Mouse (Mus musculus) lung, embryonic 16.5 days (tissue): ENCODE measurements around the gene D11Wsu47e. TPM values are rescaled to one million over a fixed set of nuclear protein-coding genes. Genes with fewer than 3 reads are reported as not detected.
"Not testable (repeated sequence)": the region's sequence is repeated elsewhere in the genome, so short reads cannot be mapped to it uniquely, and the experiment has no call there.

Source experiments
- ATAC-seq: fragments of 200-750 bp; cut with Nextera tagmentation; 2 replicates; pipeline ENCODE4 v1.8.0; 2017; ENCODE audit warnings: low read depth, mild to moderate bottlenecking, moderate library complexity
- H3K27ac ChIP-seq: fragments of 300-500 bp; sonication (generic); 2 replicates; pipeline ENCODE4 v1.5.1; 2014; ENCODE audit warnings: mild to moderate bottlenecking, control low read depth, low read length
- H3K27me3 ChIP-seq: fragments of 300-500 bp; sonication (generic); 2 replicates; pipeline ENCODE4 v1.6.1; 2014; ENCODE audit warnings: low read depth, low read length, mixed read lengths; ENCODE audit not compliant: control insufficient read depth, insufficient read depth
- H3K36me3 ChIP-seq: fragments of 300-500 bp; sonication (generic); 2 replicates; pipeline ENCODE4 v1.6.1; 2014; ENCODE audit warnings: low read length; ENCODE audit not compliant: control insufficient read depth, insufficient read depth
- H3K4me1 ChIP-seq: fragments of 300-500 bp; sonication (generic); replicated peaks from 2 replicates; pipeline ENCODE4 v1.6.1; 2014; ENCODE audit warnings: low read length, mixed read lengths; ENCODE audit not compliant: control insufficient read depth, insufficient read depth
- H3K4me2 ChIP-seq: fragments of 300-500 bp; sonication (generic); 2 replicates; pipeline ENCODE4 v1.6.1; 2014; ENCODE audit warnings: low read depth, low read length, control low read depth
- H3K4me3 ChIP-seq: fragments of 300-500 bp; sonication (generic); 2 replicates; pipeline ENCODE4 v1.5.1; 2014; ENCODE audit warnings: mild to moderate bottlenecking, low read length, control low read depth
- H3K9ac ChIP-seq: fragments of 300-500 bp; sonication (generic); 2 replicates; pipeline ENCODE4 v1.6.1; 2014; ENCODE audit warnings: low read length, control low read depth
- H3K9me3 ChIP-seq: fragments of 300-500 bp; sonication (generic); 2 replicates; pipeline ENCODE4 v1.6.1; 2016; ENCODE audit warnings: low read length; ENCODE audit not compliant: control insufficient read depth
- WGBS: fragments of 180-500 bp; shearing (Covaris S2); extraction: QIAGEN DNeasy Blood & Tissue Kit; methylation state at CpG from one replicate; pipeline ENCODE4 v1.1.7; 2014; 5-methylcytosine and 5-hydroxymethylcytosine counted together
- polyA plus RNA-seq: library from polyadenylated mRNA; unstranded; fragments of >200 nt; fragmentation: Nextera tagmentation; extraction: Ambion mirVana; gene quantifications from 2 replicates; pipeline ENCODE4 v1.2.1, GENCODE M21; 2015

Gene D11Wsu47e
- polyA plus RNA-seq, 1 experiment from 2014 or later = 15.4 TPM

DNA sequence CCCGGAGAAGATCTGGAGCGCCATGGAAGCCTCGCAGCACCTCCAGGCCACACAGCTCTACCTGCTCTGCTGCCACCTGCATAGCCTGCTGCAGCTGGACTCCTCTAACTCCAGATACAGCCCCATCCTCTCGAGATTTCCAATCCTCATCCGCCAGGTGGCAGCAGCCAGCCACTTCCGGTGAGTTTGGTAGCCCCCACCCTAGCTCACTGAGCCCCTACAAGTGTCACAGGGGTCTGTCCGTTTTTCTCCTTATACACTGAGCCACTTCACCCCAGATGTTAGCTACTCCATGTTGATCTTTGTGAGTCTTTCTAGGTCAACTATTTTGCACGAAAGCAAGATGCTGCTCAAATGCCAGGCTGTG is 32.3 kb upstream of the D11Wsu47e start:
- Histone ChIP-seq H3K4me3 (no peak overlapping the region), H3K9me3 (no peaks in the 10 kb centered on the region), H3K36me3 (peaks cover 38% of the 10 kb centered on the region), H3K27me3 (no peaks in the 10 kb centered on the region), H3K27ac (no peak overlapping the region), H3K4me2 (no peak overlapping the region), H3K4me1 (peaks cover 16% of the 10 kb centered on the region), H3K9ac (no peak overlapping the region)
- WGBS = 42% methylated on average over 8 of the region's 8 CpGs
- ATAC-seq = no peak

DNA sequence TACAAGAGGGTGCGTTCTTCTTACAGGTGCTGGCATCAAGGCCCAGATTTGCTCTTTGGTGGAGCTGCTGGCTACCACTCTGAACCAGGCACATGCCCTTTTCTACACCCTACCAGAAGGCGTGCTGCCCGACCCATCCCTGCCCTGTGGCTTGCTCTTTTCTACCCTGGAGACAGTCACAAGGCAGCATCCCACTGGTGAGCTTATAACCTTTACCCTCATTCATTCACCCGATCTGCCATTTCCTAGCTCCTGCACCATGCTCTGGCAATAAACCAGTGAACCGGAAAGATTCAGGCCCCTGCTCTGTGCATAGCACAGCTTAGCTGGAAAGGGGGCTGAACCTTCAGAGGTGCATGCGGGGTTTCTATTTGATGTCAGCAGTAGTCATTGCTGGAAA is 31.7 kb upstream of the D11Wsu47e start:
- ATAC-seq = no peak
- 89% methylated on average over 6 of the region's 6 CpGs for WGBS

DNA sequence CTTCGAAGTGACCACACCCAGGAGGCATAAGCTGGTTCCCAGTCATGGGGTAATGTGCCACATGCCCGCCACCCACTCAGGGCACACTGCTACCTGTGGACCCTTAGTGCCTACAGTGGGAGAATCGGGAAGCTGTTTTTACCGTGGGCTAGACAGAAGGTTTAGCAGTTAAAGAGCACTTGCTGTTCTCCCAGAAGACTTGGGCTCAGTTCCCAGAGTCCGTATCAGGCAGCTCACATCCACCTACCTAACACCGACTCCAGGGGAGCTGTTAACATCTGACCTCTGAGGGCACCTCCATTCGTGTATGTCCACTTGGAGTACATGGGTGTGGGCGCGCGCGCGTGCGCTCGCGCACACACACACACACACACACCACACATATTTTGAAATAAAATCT is 30.1 kb upstream of the D11Wsu47e start:
- Histone ChIP-seq H3K9me3 (no peaks in the 10 kb centered on the region), H3K27me3 (no peaks in the 10 kb centered on the region), H3K9ac (no peak overlapping the region), H3K4me3 (no peak overlapping the region), H3K4me1 (peaks cover 9% of the 10 kb centered on the region), H3K27ac (no peak overlapping the region), H3K36me3 (peaks cover 45% of the 10 kb centered on the region), H3K4me2 (no peak overlapping the region)
- ATAC-seq = no peak
- 92% methylated on average over 15 of the region's 15 CpGs for WGBS

More for the DNA sequence above, 31.7 kb upstream of the D11Wsu47e start:
- Histone ChIP-seq H3K9me3 (no peaks in the 10 kb centered on the region), H3K36me3 (peaks cover 40% of the 10 kb centered on the region), H3K4me1 (peaks cover 16% of the 10 kb centered on the region), H3K27me3 (no peaks in the 10 kb centered on the region), H3K9ac (no peak overlapping the region), H3K4me3 (no peak overlapping the region), H3K4me2 (no peak overlapping the region), H3K27ac (no peak overlapping the region)

DNA sequence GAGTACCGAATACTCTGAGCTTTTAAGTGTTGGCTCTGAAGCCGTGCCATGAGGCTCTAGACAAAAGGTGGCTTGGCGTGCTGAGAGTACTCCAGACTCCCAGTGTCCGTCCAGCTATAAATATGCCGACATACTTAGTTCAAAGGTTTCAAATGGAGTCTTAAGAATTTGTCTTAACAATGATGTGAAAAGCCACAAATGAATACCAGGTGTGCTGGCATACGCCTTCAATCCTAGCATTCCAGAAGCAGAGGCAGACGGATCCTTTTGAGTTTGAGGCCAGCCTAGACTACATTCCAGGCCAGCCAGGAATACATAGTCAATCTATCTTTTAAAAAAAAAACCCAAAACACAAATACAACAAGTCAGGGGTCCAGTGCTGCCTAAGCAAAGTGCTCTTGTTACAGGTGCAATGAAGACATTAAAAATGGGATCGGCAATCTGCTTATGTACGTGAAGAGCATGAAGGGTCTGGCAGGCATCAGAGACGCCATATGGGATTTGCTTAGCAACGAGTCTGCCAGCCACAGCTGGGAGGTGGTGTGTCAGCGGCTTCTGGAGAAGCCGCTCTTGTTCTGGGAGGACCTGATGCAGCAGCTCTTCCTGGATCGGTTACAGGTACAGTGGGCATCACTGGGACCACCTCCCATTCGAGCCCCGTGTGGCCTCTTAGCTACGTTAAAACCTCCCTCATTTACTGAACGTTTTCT is 29.5 kb upstream of the D11Wsu47e start:
- no peaks in the 10 kb centered on the region for H3K9me3 ChIP-seq
- H3K27me3 ChIP-seq = no peaks in the 10 kb centered on the region
- no peak overlapping the region for H3K9ac ChIP-seq
- H3K27ac ChIP-seq = no peak overlapping the region
- ATAC-seq = no peak
- peaks cover 45% of the 10 kb centered on the region for H3K36me3 ChIP-seq
- H3K4me2 ChIP-seq = no peak overlapping the region
- WGBS = 71% methylated on average over 18 of the region's 18 CpGs
- peaks cover 9% of the 10 kb centered on the region for H3K4me1 ChIP-seq
- no peak overlapping the region for H3K4me3 ChIP-seq

DNA sequence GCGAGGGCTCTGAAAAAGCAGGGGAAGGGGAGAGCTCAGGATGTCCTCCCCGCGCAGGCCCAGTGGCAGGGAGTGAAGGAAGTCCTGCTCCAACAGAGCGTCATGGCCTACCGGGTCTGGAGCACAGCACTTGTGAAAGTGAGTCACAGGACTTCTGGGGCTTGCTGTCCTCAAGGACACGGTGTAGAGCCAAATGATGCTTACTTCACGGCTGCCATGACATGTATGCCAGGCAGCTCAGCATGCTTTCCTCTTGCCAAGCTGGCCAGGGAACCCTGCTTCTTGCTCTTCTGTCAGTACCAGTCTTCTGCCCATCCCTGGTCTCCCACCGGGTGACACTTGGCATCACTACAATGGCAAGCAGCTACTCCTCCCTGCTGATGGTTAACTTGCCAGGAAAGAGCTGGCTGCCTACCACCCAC is 27.7 kb upstream of the D11Wsu47e start:
- Histone ChIP-seq H3K36me3 (peaks cover 54% of the 10 kb centered on the region), H3K4me3 (no peak overlapping the region), H3K9ac (no peak overlapping the region), H3K27me3 (no peaks in the 10 kb centered on the region), H3K4me1 (no peaks in the 10 kb centered on the region; the same call in 1 of the 2 replicates), H3K4me2 (no peak overlapping the region), H3K27ac (no peak overlapping the region), H3K9me3 (no peaks in the 10 kb centered on the region)
- no peak for ATAC-seq
- WGBS = 92% methylated on average over 8 of the region's 8 CpGs

DNA sequence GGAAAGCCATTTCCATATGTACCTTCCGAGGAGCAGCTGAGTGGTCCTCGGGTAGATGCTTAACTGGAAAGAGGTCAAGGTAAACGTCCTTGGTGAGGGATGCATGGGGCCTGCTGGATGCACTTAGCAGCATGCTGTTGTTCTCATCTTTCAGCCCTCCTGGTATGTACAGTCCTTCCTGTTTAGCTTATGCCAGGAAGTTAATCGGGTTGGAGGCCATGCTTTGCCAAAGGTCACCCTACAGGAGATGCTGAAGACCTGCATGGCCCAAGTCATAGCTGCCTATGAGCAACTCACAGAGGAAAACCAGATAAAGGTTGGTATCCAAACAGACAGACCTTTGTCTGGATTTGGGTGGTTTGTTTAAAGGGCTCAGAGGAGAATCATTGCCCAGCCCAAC is 27.0 kb upstream of the D11Wsu47e start:
- Histone ChIP-seq H3K9ac (no peak overlapping the region), H3K4me3 (no peak overlapping the region), H3K27ac (no peak overlapping the region), H3K9me3 (no peaks in the 10 kb centered on the region), H3K27me3 (no peaks in the 10 kb centered on the region), H3K4me2 (no peak overlapping the region), H3K4me1 (no peaks in the 10 kb centered on the region), H3K36me3 (peaks cover 61% of the 10 kb centered on the region)
- 40% methylated on average over 4 of the region's 4 CpGs for WGBS
- ATAC-seq = no peak

DNA sequence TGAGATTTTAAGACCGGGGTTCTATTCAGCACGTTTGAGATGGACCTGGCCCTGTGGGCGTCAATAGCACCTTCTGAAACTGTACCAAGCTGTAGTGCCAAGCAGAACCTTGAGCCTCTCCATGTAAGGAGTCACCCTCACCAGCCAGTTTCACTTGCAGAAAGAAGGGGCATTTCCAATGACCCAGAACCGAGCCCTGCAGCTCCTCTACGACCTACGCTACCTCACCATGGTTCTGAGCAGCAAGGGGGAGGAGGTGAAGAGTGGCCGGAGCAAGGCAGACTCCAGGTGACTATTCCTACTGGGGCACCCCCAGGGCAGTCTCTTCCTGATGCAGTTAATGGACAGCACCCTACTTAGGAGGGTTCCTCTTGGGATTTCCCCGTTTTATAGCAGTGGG is 25.9 kb upstream of the D11Wsu47e start:
- no peak overlapping the region for H3K4me3 ChIP-seq
- H3K36me3 ChIP-seq = peaks cover 53% of the 10 kb centered on the region
- ATAC-seq = no peak
- H3K9ac ChIP-seq = no peak overlapping the region
- no peaks in the 10 kb centered on the region for H3K27me3 ChIP-seq
- 85% methylated on average over 8 of the region's 8 CpGs for WGBS
- H3K4me2 ChIP-seq = no peak overlapping the region
- no peaks in the 10 kb centered on the region for H3K4me1 ChIP-seq
- H3K9me3 ChIP-seq = no peaks in the 10 kb centered on the region
- no peak overlapping the region for H3K27ac ChIP-seq

DNA sequence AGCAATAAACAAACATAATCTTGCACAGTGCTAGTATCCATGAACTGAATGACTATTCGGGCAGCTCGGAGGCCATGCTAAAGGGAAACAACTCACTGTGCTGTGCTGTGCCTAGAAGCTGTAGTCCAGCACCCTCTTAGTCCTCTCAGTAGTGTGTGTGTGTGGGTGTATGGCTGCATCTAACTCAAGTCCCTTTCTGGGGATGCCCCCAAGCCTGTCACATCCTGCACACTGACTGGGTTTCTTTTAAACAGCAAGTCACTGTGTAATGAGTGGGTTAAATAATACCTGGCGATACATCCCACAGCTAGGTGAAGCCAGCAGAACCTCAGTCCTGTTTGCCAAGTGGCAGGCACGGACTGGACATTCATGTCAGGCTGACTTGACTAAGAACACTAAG is 25.4 kb upstream of the D11Wsu47e start:
- Histone ChIP-seq H3K4me2 (no peak overlapping the region), H3K4me1 (no peaks in the 10 kb centered on the region), H3K27me3 (no peaks in the 10 kb centered on the region), H3K27ac (no peak overlapping the region), H3K9ac (no peak overlapping the region), H3K36me3 (peaks cover 50% of the 10 kb centered on the region), H3K4me3 (no peak overlapping the region), H3K9me3 (no peaks in the 10 kb centered on the region)
- 76% methylated on average over 4 of the region's 4 CpGs for WGBS
- ATAC-seq = no peak

DNA sequence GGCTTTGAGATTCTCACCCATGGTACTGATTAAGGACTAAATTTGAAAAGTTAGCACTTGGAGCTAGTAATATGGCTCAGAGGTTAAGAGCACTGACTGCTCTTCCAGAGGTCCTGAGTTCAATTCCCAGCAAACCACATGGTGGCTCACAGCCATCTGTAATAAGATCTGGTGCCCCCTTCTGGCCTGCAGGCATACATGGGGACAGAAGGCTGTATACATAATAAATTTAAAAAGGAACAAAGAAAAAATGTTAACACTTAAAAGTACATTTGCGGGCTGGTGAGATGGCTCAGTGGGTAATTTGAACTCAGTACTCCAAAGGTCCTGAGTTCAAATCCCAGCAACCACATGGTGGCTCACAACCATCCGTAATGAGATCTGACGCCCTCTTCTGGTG is 24.0 kb upstream of the D11Wsu47e start:
- not testable (repeated sequence) for H3K4me1 ChIP-seq, H3K4me2 ChIP-seq, H3K9ac ChIP-seq, H3K27me3 ChIP-seq, H3K27ac ChIP-seq, H3K9me3 ChIP-seq, H3K4me3 ChIP-seq, ATAC-seq
- 85% methylated on average over 3 of the region's 3 CpGs for WGBS
- peaks cover 41% of the 10 kb centered on the region for H3K36me3 ChIP-seq

DNA sequence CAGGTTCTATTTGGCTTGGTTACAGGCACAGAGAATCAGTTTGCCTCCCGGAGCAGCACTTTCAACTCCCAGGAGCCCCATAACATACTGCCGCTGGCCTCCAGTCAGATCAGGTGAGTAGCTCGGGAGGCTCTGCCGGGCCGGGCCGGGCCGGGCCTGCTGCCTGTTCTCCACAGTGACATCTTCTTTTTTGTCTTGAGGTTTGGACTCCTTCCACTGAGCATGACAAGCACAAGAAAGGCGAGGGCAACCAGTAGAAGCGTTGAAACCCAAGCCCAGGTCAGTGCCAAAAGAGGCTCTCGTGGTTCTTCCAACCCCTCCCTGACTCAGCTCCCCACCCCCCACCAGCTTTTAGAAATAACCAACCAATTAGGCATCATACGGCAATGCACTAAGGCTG is 23.3 kb upstream of the D11Wsu47e start:
- Histone ChIP-seq H3K27ac (no peak overlapping the region), H3K9ac (no peak overlapping the region), H3K27me3 (no peaks in the 10 kb centered on the region), H3K9me3 (no peaks in the 10 kb centered on the region), H3K4me1 (no peaks in the 10 kb centered on the region), H3K4me3 (no peak overlapping the region), H3K4me2 (no peak overlapping the region), H3K36me3 (peaks cover 34% of the 10 kb centered on the region)
- 90% methylated on average over 11 of the region's 11 CpGs for WGBS
- no peak for ATAC-seq
